Mouse (Mus musculus) liver, embryonic 14.5 days (tissue): ENCODE measurements at regions not wholly inside any gene's neighbourhood (a gene's known extent, or its start where the extent isn't known, plus 50 kb on each side); places are given as distances from the start of the nearest gene placed in this dataset.
"Not testable (repeated sequence)": the region's sequence is repeated elsewhere in the genome, so short reads cannot be mapped to it uniquely, and the experiment has no call there.

Experiments
- ATAC-seq: fragments of 200-750 bp; cut with Nextera tagmentation; 2 replicates; pipeline ENCODE4 v1.8.0; 2017; ENCODE audit warnings: moderate number of reproducible peaks, mild to moderate bottlenecking, moderate library complexity; ENCODE audit not compliant: insufficient read depth
- DNase-seq, 3 experiments: peaks; one replicate each; pipeline ENCODE4 v3.0.0-alpha.2; 2012 to 2013; ENCODE audit warnings: low read depth in 3 of 3, low spot score in 3 of 3
- H3K27ac ChIP-seq: fragments of 300-500 bp; sonication (generic); 2 replicates; pipeline ENCODE4 v1.5.1; 2014; ENCODE audit warnings: moderate library complexity, mild to moderate bottlenecking, control low read depth, inconsistent platforms
- H3K27me3 ChIP-seq: fragments of 300-500 bp; sonication (generic); 2 replicates; pipeline ENCODE4 v1.6.1; 2014; ENCODE audit warnings: mild to moderate bottlenecking, low read length, moderate library complexity; ENCODE audit not compliant: control insufficient read depth, insufficient read depth
- H3K36me3 ChIP-seq: fragments of 300-500 bp; sonication (generic); replicated peaks from 2 replicates; pipeline ENCODE4 v1.6.1; 2014; ENCODE audit warnings: low read depth; ENCODE audit not compliant: control insufficient read depth, insufficient read depth
- H3K4me1 ChIP-seq, 2 experiments: fragments of 200-500 bp in 1 of 2; fragments of 300-500 bp in 1 of 2; sonication (generic) in 1 of 2; replicated peaks; 2 replicates each; pipeline ENCODE4 v1.6.1; 2012 to 2014; ENCODE audit warnings: antibody characterized with exemption in 1 of 2, inconsistent platforms in 1 of 2, low read length in 1 of 2; ENCODE audit not compliant: control insufficient read depth in 2 of 2, insufficient read depth in 2 of 2
- H3K4me2 ChIP-seq: fragments of 300-500 bp; sonication (generic); 2 replicates; pipeline ENCODE4 v1.6.1; 2014; ENCODE audit warnings: low read depth, mild to moderate bottlenecking, control low read depth, moderate library complexity
- H3K4me3 ChIP-seq, 2 experiments: fragments of 200-500 bp in 1 of 2; fragments of 300-500 bp in 1 of 2; sonication (generic) in 1 of 2; 2 replicates each; pipeline ENCODE4 v1.5.1; 2012 to 2014; ENCODE audit warnings: low read depth in 2 of 2, low read length in 2 of 2, mild to moderate bottlenecking in 2 of 2, control low read depth in 1 of 2, inconsistent platforms in 1 of 2, moderate library complexity in 1 of 2; ENCODE audit not compliant: insufficient read depth in 1 of 2
- H3K9ac ChIP-seq: fragments of 300-500 bp; sonication (generic); replicated peaks from 2 replicates; pipeline ENCODE4 v1.6.1; 2014; ENCODE audit warnings: mild to moderate bottlenecking, control low read depth, moderate library complexity
- H3K9me3 ChIP-seq: fragments of 300-500 bp; sonication (generic); 2 replicates; pipeline ENCODE4 v1.6.1; 2016; ENCODE audit warnings: low read length, mixed read lengths; ENCODE audit not compliant: control insufficient read depth
- CTCF ChIP-seq: IDR thresholded peaks from 2 replicates; pipeline ENCODE4 v1.5.1; 2016; ENCODE audit warnings: antibody characterized with exemption, low read depth, control low read depth
- EP300 ChIP-seq: IDR thresholded peaks from 2 replicates; pipeline ENCODE4 v1.6.1; 2016; ENCODE audit warnings: antibody characterized with exemption, low read depth
- WGBS: fragments of 180-500 bp; shearing (Covaris S2); extraction: QIAGEN DNeasy Blood & Tissue Kit; methylation state at CpG from one replicate; pipeline ENCODE4 v1.1.7; 2014; ENCODE audit not compliant: insufficient replicate concordance; 5-methylcytosine and 5-hydroxymethylcytosine counted together

GRCm38 (mm10) chr9:6845281-6845680 is 339.0 kb downstream of the Dync2h1 start:
- H3K9me3 ChIP-seq, H3K27ac ChIP-seq, ATAC-seq, H3K4me3 ChIP-seq, H3K36me3 ChIP-seq, DNase-seq, H3K27me3 ChIP-seq, H3K9ac ChIP-seq, H3K4me1 ChIP-seq, H3K4me2 ChIP-seq: not testable (repeated sequence)
- 60% methylated on average over 2 of the region's 2 CpGs for WGBS

GRCm38 (mm10) chr9:6834936-6835335 is 349.3 kb downstream of the Dync2h1 start:
- not testable (repeated sequence) for H3K4me1 ChIP-seq, H3K27me3 ChIP-seq, H3K27ac ChIP-seq, H3K9ac ChIP-seq, H3K4me2 ChIP-seq, DNase-seq, ATAC-seq, H3K36me3 ChIP-seq, H3K9me3 ChIP-seq, H3K4me3 ChIP-seq
- 48% methylated on average over 5 of the region's 5 CpGs for WGBS

- H3K36me3 ChIP-seq = no peaks in the 10 kb centered on the region
- no peaks in the 10 kb centered on the region for H3K9me3 ChIP-seq
- H3K9ac ChIP-seq = no peak overlapping the region
- H3K27ac ChIP-seq = no peak overlapping the region
- DNase-seq (no peak), ATAC-seq (no peak)
- H3K4me1 ChIP-seq = no peaks in the 10 kb centered on the region
- no peak for TF ChIP-seq CTCF
- no peak for TF ChIP-seq EP300
- no peak overlapping the region for H3K4me2 ChIP-seq
- H3K4me3 ChIP-seq = no peak overlapping the region
- 53% methylated on average over 5 of the region's 5 CpGs for WGBS
- H3K27me3 ChIP-seq = no peaks in the 10 kb centered on the region
These were observed 349.8 kb downstream of the Dync2h1 start for GRCm38 (mm10) chr9:6834470-6834869.

- 49% methylated on average over 2 of the region's 2 CpGs for WGBS
- no peaks in the 10 kb centered on the region for H3K4me1 ChIP-seq
- H3K36me3 ChIP-seq = no peaks in the 10 kb centered on the region
These were observed 351.4 kb downstream of the Dync2h1 start for GRCm38 (mm10) chr9:6832862-6833261.

GRCm38 (mm10) chr9:6831642-6832041 is 352.6 kb downstream of the Dync2h1 start:
- 66% methylated on average over 6 of the region's 6 CpGs for WGBS

More at GRCm38 (mm10) chr9:6832862-6833261, 351.4 kb downstream of the Dync2h1 start:
- Histone ChIP-seq H3K4me2 (no peak overlapping the region), H3K9me3 (no peaks in the 10 kb centered on the region), H3K9ac (no peak overlapping the region), H3K4me3 (no peak overlapping the region), H3K27me3 (no peaks in the 10 kb centered on the region), H3K27ac (no peak overlapping the region)
- DNase-seq (no peak), ATAC-seq (no peak)
- no peak for TF ChIP-seq CTCF

GRCm38 (mm10) chr9:6826581-6826980 is 357.7 kb downstream of the Dync2h1 start:
- ATAC-seq (no peak), DNase-seq (no peak)
- H3K9ac ChIP-seq = no peak overlapping the region

More at GRCm38 (mm10) chr9:6831642-6832041, 352.6 kb downstream of the Dync2h1 start:
- DNase-seq, H3K4me3 ChIP-seq, H3K27ac ChIP-seq, H3K36me3 ChIP-seq, ATAC-seq, H3K4me2 ChIP-seq, H3K27me3 ChIP-seq, H3K4me1 ChIP-seq, H3K9ac ChIP-seq, H3K9me3 ChIP-seq: not testable (repeated sequence)

More at GRCm38 (mm10) chr9:6826581-6826980, 357.7 kb downstream of the Dync2h1 start:
- Histone ChIP-seq H3K4me3 (no peak overlapping the region), H3K27ac (no peak overlapping the region), H3K4me2 (no peak overlapping the region), H3K9me3 (no peaks in the 10 kb centered on the region), H3K27me3 (no peaks in the 10 kb centered on the region), H3K36me3 (no peaks in the 10 kb centered on the region), H3K4me1 (no peaks in the 10 kb centered on the region)
- 57% methylated on average over 3 of the region's 3 CpGs for WGBS
- no peak for TF ChIP-seq CTCF
- TF ChIP-seq EP300 = no peak
